Mouse (Mus musculus): ENCODE results near the gene Comtd1. TPM values are rescaled to one million over a fixed set of nuclear protein-coding genes. Genes with fewer than 3 reads are reported as not detected.
A peak's percentile ranks its signal among the peaks of the same experiment; 100 is the strongest.

Gene Comtd1
- total RNA-seq, 1 experiment from 2014 or later: 75.0 TPM

GRCm38 (mm10) chr14:21838336-21839017 is 10.3 kb downstream of the Comtd1 start:
- DNase-seq: no peak

- no peak for DNase-seq
Observed at GRCm38 (mm10) chr14:21831830-21832403, 16.9 kb downstream of the Comtd1 start.

DNA sequence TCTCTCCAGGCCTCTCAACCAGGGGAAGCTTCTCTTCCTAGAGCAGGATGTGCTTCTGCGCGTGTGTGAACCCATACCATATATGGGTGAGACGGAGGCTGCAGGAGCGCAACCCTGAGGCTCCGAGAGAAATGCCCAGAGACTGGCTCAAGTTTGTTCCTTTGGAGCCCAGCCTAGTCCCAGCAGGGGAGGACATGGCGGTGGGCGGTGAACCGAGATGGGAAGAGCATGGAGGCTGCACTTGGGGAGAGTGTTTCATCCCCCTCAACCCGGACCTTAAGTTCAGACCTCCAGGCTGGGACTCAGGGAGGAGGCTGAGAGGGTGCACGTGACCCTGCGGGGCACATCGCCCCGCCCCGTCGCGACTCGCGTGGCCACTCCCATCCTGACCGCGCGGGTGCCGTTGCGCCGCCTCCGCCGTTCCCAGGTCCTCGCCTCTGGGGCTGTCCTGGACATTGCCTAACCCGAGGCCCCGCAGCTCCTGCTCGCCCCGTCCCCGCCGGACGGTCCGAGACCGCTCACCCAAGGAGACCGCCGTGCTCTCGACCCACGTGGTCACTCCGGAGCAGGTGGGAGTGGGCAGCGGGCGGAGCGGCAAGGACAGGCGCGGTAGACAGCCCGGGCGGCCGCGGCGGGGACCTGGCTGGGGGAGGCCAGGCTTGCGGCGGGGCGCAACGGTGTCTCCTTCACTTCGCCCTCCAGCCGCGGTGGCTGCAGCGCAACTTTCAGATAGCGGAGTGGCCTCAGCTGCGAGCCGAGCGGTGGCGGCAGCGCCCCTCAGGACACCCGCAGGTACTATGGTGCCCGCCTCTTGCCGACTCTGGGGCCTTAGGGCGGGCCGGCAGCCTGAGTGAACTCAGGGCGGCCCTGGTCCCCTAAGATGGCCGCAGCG is 17.7 kb downstream of the Comtd1 start:
- DNase-seq: peak; percentile 96

GRCm38 (mm10) chr14:21825786-21826491 is 22.8 kb downstream of the Comtd1 start:
- no peak for DNase-seq

GRCm38 (mm10) chr14:21824938-21825337 is 23.8 kb downstream of the Comtd1 start, which contains the start of gene Vdac2:
TSS of gene Vdac2 (plus strand) at chr14:21825238.
- no peak for DNase-seq

GRCm38 (mm10) chr14:21823897-21824296 is 24.9 kb downstream of the Comtd1 start:
- no peak for DNase-seq

GRCm38 (mm10) chr14:21822795-21823374 is 25.9 kb downstream of the Comtd1 start:
- peak; percentile 71 for DNase-seq

- no peak for DNase-seq
Observed at GRCm38 (mm10) chr14:21822307-21822706, 26.5 kb downstream of the Comtd1 start.

DNA sequence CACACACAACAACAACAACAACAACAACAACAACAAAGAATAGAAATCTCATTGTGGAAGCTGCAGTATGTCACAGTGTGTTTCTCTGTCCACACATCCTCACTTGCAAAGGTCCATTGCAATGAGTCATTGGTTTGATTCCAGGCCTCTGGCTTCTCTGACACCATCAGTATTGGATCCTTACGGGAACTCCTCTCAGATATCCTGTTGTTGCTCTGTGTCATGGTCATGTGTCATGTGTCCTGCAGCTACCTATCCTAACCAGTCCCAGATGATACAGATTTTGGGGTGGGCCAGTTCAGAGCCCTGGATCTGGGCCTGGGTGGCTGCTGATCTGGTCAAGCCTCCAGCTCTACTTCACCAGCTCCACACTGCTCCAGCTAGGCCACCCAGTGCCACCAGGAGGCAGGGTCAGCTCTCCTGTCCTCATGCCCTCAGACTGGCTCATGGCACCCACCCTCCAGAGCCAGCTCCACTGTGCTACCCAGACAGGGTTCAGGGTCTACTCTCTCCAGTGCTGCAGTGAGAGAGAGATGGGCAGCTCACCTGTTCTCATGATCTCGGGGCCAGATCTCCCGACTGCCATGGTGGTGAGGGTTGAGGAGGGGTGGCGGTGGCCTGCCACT is 27.8 kb downstream of the Comtd1 start:
- no peak for DNase-seq

DNA sequence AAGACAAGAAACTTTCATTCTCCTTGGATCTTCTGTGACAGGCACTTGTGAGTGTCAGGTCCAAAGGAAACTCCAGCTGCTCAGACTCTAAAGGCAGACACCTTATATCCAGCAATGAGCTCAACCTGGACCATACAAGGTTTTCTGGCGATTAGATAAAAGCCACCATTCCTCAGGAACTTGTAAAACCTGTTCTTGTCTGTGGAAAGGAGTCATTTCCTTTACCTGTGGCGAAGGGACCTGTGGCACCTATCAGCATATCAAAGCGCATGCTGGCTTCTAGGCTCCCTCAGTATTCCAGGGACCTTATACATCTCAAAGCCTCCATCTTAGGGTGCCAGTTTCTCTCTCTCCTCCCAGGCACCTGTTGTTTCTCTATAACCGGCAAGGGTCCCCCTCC is 31.3 kb downstream of the Comtd1 start:
- no peak for DNase-seq

- no peak for DNase-seq
Observed at GRCm38 (mm10) chr14:21816255-21816654, 32.5 kb downstream of the Comtd1 start.

GRCm38 (mm10) chr14:21814606-21815005 is 34.2 kb downstream of the Comtd1 start:
- DNase-seq: no peak

DNA sequence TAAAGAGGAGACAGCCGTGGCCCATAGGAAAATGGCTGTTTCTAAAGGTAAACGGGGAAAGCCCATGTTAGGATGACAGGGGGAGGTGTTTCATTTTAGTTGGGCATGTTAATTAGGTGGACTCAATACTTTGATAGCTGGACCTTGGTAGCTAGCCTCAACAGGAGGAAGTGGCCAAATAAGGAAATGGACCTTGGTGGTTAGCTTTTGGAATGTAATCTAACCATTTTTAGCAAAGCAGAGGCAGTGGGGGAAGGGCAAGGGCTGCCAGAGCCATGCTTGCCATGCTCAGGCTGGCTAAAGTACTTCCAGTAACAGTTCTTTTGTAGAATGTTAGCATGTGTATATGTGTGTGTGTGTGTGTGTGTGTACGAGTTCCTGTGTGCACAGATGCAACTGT is 34.9 kb downstream of the Comtd1 start:
- no peak for DNase-seq

DNA sequence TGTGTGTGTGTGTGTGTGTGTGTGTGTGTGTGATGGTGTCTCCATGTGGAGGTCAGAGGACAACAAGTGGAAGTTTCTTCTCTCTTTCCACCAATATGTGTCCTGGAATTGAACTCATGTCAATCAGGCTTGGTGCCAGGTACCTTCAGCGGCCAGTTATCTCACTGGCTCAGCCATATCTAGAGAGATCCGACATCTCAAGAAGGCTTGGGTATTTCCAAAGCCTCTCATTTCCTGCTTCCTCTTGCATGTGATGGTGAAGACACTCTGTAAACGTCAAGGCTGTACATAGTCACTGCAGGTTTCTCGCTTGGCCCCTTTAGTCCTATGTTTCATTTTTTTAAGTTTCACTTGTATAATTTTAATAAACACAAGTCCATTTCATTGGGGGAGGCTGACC is 35.6 kb downstream of the Comtd1 start:
- DNase-seq: no peak

DNA sequence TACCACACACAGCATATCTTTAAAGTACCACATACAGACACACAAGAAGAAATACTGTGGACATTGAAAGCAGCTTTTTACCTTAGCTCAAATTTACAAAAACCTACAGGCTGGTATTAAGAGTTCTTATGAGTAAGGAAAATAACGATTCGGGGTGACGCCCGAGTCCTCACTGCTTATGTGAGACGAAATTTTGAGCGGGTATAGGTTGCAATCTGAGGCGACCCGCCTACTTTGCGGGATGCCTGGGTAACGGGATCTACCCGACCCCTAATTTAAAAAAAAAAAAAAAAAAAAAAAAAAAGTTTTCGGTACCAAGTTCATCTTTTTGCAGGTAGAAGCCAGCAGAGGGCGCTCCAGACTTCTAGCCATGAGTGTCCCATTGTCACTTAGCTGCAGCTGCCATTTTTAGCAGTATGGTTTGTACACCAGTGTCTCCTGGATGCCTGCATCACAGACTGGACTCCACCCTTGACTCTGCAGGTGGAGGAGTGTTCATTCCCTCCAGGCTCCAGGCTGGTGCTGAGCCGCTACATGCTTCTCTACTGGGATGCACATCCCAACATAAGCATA is 36.1 kb downstream of the Comtd1 start:
- DNase-seq: peak; percentile 78

GRCm38 (mm10) chr14:21811744-21812393 is 36.9 kb downstream of the Comtd1 start:
- DNase-seq: no peak

GRCm38 (mm10) chr14:21811301-21811700 is 37.5 kb downstream of the Comtd1 start:
- DNase-seq: no peak

GRCm38 (mm10) chr14:21809418-21809817 is 39.4 kb downstream of the Comtd1 start:
- DNase-seq: no peak

GRCm38 (mm10) chr14:21808208-21808922 is 40.4 kb downstream of the Comtd1 start:
- peak; percentile 63 for DNase-seq

DNA sequence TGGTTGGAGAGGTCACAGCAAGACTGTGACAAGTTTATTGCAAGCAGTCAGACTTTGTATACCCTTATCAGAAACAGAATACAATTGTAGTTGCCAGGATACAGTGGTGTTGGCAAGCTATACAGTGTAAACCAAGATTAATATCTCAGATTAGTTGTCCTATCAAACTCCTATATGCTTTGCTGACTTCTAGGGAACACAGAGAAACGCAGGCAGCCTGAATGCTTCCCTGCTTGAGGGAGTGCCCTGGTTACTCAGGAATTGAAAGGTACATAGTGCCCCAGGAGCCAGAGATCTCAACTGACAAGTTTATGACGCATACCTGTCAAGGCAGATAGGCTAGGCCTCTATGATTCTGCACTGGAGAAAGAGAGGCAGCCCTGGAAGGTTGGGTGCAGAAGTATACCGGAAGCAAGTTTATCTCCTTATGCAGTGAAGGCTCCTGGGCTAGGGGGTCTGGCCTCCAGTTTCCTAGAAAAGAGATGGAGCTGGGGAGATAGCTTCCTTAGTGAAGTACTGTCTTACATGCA is 42.1 kb downstream of the Comtd1 start:
- no peak for DNase-seq
